Mouse (Mus musculus) MEL (cell line): ENCODE measurements around the gene Lrrc61.

ENCODE experiments used
- CTCF ChIP-seq, 3 experiments: IDR thresholded peaks in 2 of 3; conservative IDR thresholded peaks in 1 of 3; 2 replicates each; pipeline ENCODE4 v1.5.1; 2011 to 2012; ENCODE audit warnings: low read length in 3 of 3, low read depth in 2 of 3, mild to moderate bottlenecking in 2 of 3, improper control_type of control experiment in 1 of 3, inconsistent platforms in 1 of 3, mixed read lengths in 1 of 3, moderate library complexity in 1 of 3; ENCODE audit not compliant: control insufficient read depth in 1 of 3, insufficient read depth in 1 of 3, poor library complexity in 1 of 3, severe bottlenecking in 1 of 3
- E2F4 ChIP-seq: IDR thresholded peaks from 2 replicates; pipeline ENCODE4 v1.6.1; 2011; ENCODE audit warnings: low read depth, low read length, improper control_type of control experiment, borderline replicate concordance
- ELF1 ChIP-seq: IDR thresholded peaks from 2 replicates; pipeline ENCODE4 v1.6.1; 2014; ENCODE audit warnings: low read depth, mild to moderate bottlenecking, inconsistent platforms, low read length, improper control_type of control experiment, moderate library complexity
- EP300 ChIP-seq, 2 experiments: IDR thresholded peaks; 2 replicates each; pipeline ENCODE4 v1.6.1; 2011; ENCODE audit warnings: improper control_type of control experiment in 2 of 2, low read length in 2 of 2, low read depth in 1 of 2, mild to moderate bottlenecking in 1 of 2
- GABPA ChIP-seq: IDR thresholded peaks from 2 replicates; pipeline ENCODE4 v1.6.1; 2012; ENCODE audit warnings: low read depth, mild to moderate bottlenecking, inconsistent platforms, low read length, improper control_type of control experiment, moderate library complexity
- MAZ ChIP-seq: IDR thresholded peaks from 2 replicates; pipeline ENCODE4 v1.6.1; 2012; ENCODE audit warnings: low read depth, mild to moderate bottlenecking, inconsistent platforms, low read length, improper control_type of control experiment
- NELFE ChIP-seq: IDR thresholded peaks from 2 replicates; pipeline ENCODE4 v1.6.1; 2011; ENCODE audit warnings: low read depth, low read length, improper control_type of control experiment
- RAD21 ChIP-seq: IDR thresholded peaks from 2 replicates; pipeline ENCODE4 v1.6.1; 2011; ENCODE audit warnings: mild to moderate bottlenecking, low read depth, low read length, improper control_type of control experiment
- UBTF ChIP-seq: IDR thresholded peaks from 2 replicates; pipeline ENCODE4 v1.6.1; 2012; ENCODE audit warnings: low read depth, mild to moderate bottlenecking, inconsistent platforms, low read length, improper control_type of control experiment, moderate library complexity, borderline replicate concordance; ENCODE audit not compliant: insufficient read depth
- USF1 ChIP-seq: IDR thresholded peaks from 2 replicates; pipeline ENCODE4 v1.6.1; 2014; ENCODE audit warnings: low read depth, mild to moderate bottlenecking, inconsistent platforms, low read length, improper control_type of control experiment, moderate library complexity

GRCm38 (mm10) chr6:48539860-48540259, 14.7 kb upstream of the Lrrc61 start:
- no peak for TF ChIP-seq CTCF (IDR thresholded peaks at IDR 0.05 in 2 of 3, conservative IDR thresholded peaks at IDR 0.05 in 1 of 3; ENCODE audit: control insufficient read depth in 1 of 3, insufficient read depth in 1 of 3, low read depth in 2 of 3, low read length in 3 of 3, poor library complexity in 1 of 3, severe bottlenecking in 1 of 3)
- TF ChIP-seq E2F4: no peak
- TF ChIP-seq EP300 (IDR thresholded peaks at IDR 0.05; ENCODE audit: low read depth in 1 of 2, low read length in 2 of 2): no peak
- no peak for TF ChIP-seq UBTF
- TF ChIP-seq ELF1: no peak
- no peak for TF ChIP-seq MAZ
- TF ChIP-seq USF1: no peak
- TF ChIP-seq NELFE: no peak
- no peak for TF ChIP-seq RAD21
- no peak for TF ChIP-seq GABPA
